Mouse (Mus musculus) left cerebral cortex, adult 18-20 months (tissue): ENCODE data around the gene Shc1. TPM values are rescaled to one million over a fixed set of nuclear protein-coding genes. Genes with fewer than 3 reads are reported as not detected.
A peak's percentile ranks its signal among the peaks of the same experiment; 100 is the strongest.

ENCODE experiments used
- DNase-seq, 2 experiments: peaks; one replicate each; pipeline ENCODE4 v3.0.0; 2021 to 2022; ENCODE audit warnings: low spot score in 2 of 2, mixed read lengths in 1 of 2
- long read RNA-seq, 2 experiments: library from polyadenylated mRNA; stranded (forward); transcript quantifications; one replicate each; pipeline ENCODE4 v2.0.0; 2021
- total RNA-seq, 2 experiments: library from RNA; stranded (reverse); gene quantifications; 2 replicates each; pipeline ENCODE4 v1.2.3; 2021

The Shc1 gene
- total RNA-seq = 10 to 100 TPM; 15.0 to 15.6 TPM
- long read RNA-seq, experiment 1, transcript Shc1-202 (12 exons, 2,617 nt) = major isoform, 6 of 19 reads
- long read RNA-seq, experiment 1, partial matches to known transcripts = 5 of 19 reads
- long read RNA-seq, experiment 1, other reads (novel, unspliced or antisense) = 5 of 19 reads
- long read RNA-seq, experiment 2, partial matches to known transcripts = 1 of 7 reads
- long read RNA-seq, experiment 2, other reads (novel, unspliced or antisense) = 1 of 7 reads

GRCm38 (mm10) chr3:89418170-89418860 is at the start of gene Shc1, which contains the start of gene Cks1b:
TSS of gene Shc1 (plus strand) at chr3:89418443.
TSS of gene Cks1b (minus strand) at chr3:89418383.
- DNase-seq = peak; percentile 84 to 94

- no peak for DNase-seq
Observed at GRCm38 (mm10) chr3:89373581-89374231, 44.5 kb upstream of the Shc1 start.

- DNase-seq = no peak
Observed at GRCm38 (mm10) chr3:89377831-89378230, 40.4 kb upstream of the Shc1 start.

- peak; percentile 73 to 79 for DNase-seq
Observed at GRCm38 (mm10) chr3:89378394-89379067, 39.7 kb upstream of the Shc1 start.

DNA sequence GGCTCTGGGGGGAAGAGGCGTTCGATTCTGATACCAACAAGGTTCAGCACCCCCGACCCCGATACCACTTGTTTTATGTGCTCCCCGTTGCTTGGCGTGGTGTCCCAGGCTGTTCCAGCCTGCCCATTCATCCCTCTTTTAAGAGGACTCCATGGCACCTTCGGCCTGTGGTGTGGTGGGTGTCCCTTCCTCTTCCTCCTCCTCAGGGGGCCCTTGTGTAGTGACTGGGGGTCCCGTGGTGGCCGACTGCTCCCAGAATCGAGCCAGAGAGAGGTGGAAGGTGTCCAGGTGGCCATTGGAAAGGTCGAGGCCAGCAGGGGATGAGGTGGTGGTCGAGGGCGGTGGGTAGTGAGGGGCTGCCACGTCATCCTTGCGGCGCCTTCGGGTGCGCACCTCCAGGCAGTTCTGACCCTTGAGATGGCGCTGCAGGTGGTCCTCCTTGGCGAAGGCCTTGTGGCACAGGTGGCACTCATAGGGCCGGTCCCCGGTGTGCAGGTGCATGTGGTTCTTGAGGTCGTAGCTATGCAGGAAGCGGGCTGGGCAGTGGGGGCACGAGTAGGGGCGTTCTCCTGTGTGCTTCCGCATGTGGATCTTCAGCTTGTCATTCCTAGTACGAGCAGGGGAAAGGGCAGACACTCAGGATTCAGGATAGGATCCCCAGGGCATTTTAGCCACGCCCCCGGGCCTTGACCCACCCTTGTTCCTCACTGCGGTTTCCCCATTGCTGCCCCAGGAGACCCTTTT is 38.7 kb upstream of the Shc1 start:
- no peak for DNase-seq

DNA sequence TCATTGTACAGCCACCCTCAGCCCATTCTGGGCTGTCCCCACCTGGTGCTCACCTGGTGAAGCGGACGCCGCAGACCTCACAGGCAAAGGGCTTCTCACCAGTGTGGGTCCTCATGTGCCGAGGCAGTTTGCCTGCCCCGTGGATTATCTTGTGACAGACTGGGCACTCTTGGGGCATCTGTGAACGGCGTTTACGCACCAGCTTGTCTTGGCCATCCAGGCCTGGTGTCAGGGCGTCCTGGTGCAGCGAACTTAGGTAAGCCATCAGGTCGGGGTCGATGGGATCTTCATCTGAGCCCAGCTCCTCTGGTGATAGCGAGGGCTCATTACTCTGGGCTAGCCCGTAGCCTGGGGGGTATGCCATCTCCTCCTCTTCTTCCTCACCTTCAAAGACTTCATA is 38.0 kb upstream of the Shc1 start:
- no peak for DNase-seq

DNA sequence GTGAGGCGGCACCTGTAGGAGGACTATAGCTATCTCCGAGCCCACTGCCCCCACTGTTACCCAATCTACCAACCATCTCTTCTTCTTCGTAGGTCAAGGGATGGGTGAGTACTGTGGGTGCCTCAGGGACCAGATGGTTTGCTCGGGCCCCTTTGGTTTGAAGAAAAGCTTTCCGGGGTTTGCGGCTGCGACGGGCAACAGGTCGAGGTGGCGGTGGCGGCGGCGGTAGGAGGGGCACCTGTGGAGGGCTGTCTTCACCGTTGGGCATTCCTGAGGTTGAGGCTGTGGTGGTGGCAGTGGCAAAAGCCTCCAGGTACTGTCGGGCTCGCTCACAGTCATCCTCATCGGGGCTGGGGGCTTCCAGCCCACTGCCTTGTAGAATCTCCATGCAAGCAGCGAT is 37.5 kb upstream of the Shc1 start:
- DNase-seq = no peak

DNA sequence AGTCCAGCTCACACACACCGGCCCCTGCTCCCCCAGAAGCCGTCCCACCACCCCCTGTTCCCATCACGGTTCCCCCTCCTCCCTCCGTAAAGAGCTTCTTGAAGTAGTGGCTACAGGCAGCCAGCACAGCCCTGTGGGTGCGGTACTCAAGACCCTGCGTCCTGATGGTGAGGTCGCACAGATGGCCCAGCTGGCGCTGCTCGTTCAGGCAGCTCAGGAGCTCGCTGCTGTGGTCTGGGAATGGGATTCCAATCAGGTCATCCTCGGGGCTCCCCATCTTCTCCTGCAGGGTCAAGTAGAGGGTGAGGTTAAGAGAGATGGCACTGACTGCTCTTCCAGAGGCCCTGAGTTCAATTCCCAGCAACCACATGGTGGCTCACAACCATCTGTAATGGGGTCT is 37.0 kb upstream of the Shc1 start:
- DNase-seq = no peak

GRCm38 (mm10) chr3:89382033-89382882 is 36.0 kb upstream of the Shc1 start:
- DNase-seq = no peak

DNA sequence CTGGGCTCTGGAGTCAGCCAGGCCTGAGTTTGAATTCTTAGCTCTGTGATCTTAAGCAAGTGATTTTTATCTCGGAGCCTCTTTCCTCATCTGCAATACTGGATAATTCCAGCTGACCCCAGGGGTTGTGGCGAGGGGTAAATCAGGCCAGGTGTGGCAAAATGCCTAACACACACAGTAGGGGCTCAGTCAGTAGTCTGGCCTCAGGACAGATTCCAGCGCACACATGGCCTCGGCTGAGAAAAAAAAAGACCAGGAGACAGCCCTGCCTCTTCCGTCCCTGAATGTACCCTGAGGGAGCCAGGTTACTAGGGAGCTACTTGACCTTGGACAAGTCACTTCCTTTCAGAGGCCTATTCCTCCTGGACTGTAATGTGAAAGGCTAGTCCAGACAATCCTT is 35.3 kb upstream of the Shc1 start:
- DNase-seq = no peak

DNA sequence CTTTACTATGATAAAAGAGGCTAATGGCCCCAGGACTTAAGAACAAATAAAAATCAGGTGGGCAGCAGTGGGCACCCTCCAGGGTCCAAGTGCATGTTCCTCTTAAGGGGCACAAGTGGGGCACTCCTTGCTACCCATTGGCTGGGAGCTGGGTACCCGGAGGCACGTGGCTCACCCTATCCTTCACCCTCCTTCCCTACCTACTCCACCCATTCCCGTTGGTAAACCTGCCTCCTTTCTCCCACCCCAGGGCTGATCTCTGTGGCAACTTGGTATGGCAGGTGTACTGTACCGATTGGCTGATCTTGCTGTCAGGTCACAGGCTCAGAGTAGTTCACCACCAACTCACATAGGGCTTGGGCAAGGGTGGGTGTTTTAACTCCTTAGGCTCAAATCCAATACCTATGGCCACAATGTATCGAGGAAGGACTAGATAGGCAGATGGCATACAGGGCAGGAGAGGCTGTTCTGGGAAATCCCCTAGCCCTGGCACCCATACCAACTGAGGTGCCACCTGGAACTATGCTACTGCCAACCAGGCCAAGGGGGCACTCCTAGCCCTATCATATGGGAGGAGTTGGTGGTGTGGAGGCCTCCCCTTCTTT is 34.5 kb upstream of the Shc1 start:
- no peak for DNase-seq

DNA sequence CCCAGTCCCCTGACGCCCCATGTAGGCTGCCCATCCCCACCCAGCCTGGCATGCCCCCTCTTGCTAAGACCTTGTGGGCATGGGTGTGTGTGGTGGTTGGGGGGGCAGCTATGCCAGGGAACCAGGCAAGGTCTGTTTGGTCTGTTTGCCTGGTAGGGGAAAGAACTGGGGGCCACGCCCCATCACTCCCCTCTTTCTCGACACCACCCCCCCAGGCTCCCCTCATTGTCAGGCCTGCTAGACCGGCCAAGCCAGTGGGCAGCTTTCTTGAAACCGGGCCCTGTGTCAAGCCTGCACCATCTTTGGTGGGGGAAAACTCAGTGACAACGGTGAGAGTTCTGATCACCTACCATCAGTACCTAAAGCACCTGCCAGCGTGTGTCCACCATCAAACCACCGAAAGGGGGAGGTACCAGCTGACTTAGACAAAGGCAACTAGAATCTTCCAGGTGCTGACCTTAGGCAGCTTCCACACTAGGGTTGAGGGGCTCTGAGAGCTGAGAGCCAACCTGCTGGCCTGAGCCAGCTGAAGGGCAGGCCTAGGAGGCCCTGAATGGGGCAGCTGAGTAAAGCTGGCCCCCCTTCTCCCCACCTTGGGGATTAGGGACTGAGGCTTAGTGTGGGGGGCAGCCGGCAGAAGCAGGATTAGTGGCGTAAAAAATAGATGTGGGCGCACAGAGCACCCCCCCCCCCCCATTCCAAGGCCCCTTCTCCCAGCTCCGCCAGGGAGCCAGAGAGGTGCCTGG is 33.7 kb upstream of the Shc1 start:
- no peak for DNase-seq

GRCm38 (mm10) chr3:89385451-89385850 is 32.8 kb upstream of the Shc1 start:
- no peak for DNase-seq

GRCm38 (mm10) chr3:89386438-89387420 is 31.5 kb upstream of the Shc1 start:
- DNase-seq = no peak

DNA sequence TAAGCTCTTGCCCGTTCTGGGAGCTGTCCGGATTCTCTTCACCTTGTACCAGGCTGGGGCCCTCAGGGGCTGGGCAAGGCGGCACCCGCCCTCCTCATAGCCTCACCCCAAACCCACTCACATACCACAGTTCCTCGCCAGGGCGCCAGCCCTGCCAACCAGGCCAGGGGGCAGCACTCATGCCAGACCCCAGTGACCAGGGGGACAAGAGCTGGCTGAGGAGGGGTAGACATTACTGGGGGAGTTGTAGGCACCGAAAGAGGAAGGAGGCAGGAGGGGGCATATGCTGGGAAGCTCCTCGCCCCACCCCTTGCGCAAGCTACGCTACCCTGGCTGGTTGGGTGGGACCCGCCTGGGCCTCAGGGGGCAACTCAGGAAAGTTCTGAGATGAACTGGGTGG is 30.6 kb upstream of the Shc1 start:
- DNase-seq = no peak

- no peak for DNase-seq
Observed at GRCm38 (mm10) chr3:89388134-89388881, 29.9 kb upstream of the Shc1 start.
